Mouse (Mus musculus): ENCODE data around the gene Gm3336.

Gene Gm3336

GRCm38 (mm10) chr8:70695318-70696018, 22.9 kb upstream of the Gm3336 start:
- no peak for DNase-seq (ENCODE audit: extremely low read depth, low read depth, low spot score)

- DNase-seq (ENCODE audit: extremely low read depth, low read depth, low spot score), result no peak
Measured at GRCm38 (mm10) chr8:70696019-70696885, 22.1 kb upstream of the Gm3336 start.

GRCm38 (mm10) chr8:70696946-70697345, 21.4 kb upstream of the Gm3336 start:
- no peak for DNase-seq (ENCODE audit: extremely low read depth, low read depth, low spot score)

GRCm38 (mm10) chr8:70697366-70698250, 20.7 kb upstream of the Gm3336 start:
- no peak for DNase-seq (ENCODE audit: extremely low read depth, low read depth, low spot score)

- no peak for DNase-seq (ENCODE audit: extremely low read depth, low read depth, low spot score)
Measured at GRCm38 (mm10) chr8:70698310-70699109, 19.8 kb upstream of the Gm3336 start, which contains the start of gene Jund. Jund (plus strand) TSS chr8:70698949.

GRCm38 (mm10) chr8:70699116-70699833, 19.1 kb upstream of the Gm3336 start:
- DNase-seq (ENCODE audit: extremely low read depth, low read depth, low spot score), result no peak

- no peak for DNase-seq (ENCODE audit: extremely low read depth, low read depth, low spot score)
Measured at GRCm38 (mm10) chr8:70699834-70700554, 18.3 kb upstream of the Gm3336 start.

GRCm38 (mm10) chr8:70700555-70700922, 17.8 kb upstream of the Gm3336 start:
- no peak for DNase-seq (ENCODE audit: extremely low read depth, low read depth, low spot score)

- DNase-seq (ENCODE audit: extremely low read depth, low read depth, low spot score), result no peak
Measured at GRCm38 (mm10) chr8:70701048-70701981, 17.0 kb upstream of the Gm3336 start.

- DNase-seq (ENCODE audit: extremely low read depth, low read depth, low spot score), result no peak
Measured at GRCm38 (mm10) chr8:70701982-70702841, 16.1 kb upstream of the Gm3336 start.

GRCm38 (mm10) chr8:70702842-70703182, 15.5 kb upstream of the Gm3336 start:
- no peak for DNase-seq (ENCODE audit: extremely low read depth, low read depth, low spot score)

GRCm38 (mm10) chr8:70703287-70703686, 15.1 kb upstream of the Gm3336 start, which contains the start of gene Iqcn:
Iqcn (plus strand) TSS chr8:70703457.
- DNase-seq (ENCODE audit: extremely low read depth, low read depth, low spot score), result no peak

GRCm38 (mm10) chr8:70708281-70708680, 10.1 kb upstream of the Gm3336 start:
- no peak for DNase-seq (ENCODE audit: extremely low read depth, low read depth, low spot score)

- no peak for DNase-seq (ENCODE audit: extremely low read depth, low read depth, low spot score)
Measured at GRCm38 (mm10) chr8:70709794-70710193, 8.5 kb upstream of the Gm3336 start.

GRCm38 (mm10) chr8:70710296-70710695, 8.0 kb upstream of the Gm3336 start:
- DNase-seq (ENCODE audit: extremely low read depth, low read depth, low spot score), result no peak

- DNase-seq (ENCODE audit: extremely low read depth, low read depth, low spot score), result no peak
Measured at GRCm38 (mm10) chr8:70711041-70711440, 7.3 kb upstream of the Gm3336 start.

- DNase-seq (ENCODE audit: extremely low read depth, low read depth, low spot score), result no peak
Measured at GRCm38 (mm10) chr8:70713991-70714390, 4.4 kb upstream of the Gm3336 start.

Measured in fat pad, adult 2 months (tissue).